Mouse (Mus musculus): ENCODE measurements around the gene Rad51ap1. TPM values are rescaled to one million over a fixed set of nuclear protein-coding genes. Genes with fewer than 3 reads are reported as not detected.

Gene Rad51ap1
- 10 to 100 TPM in 1 of 2 experiments, 1 to 10 TPM in 1; 8.4 to 11.0 TPM for polyA plus RNA-seq (2017; shearing (Covaris generic))

DNA sequence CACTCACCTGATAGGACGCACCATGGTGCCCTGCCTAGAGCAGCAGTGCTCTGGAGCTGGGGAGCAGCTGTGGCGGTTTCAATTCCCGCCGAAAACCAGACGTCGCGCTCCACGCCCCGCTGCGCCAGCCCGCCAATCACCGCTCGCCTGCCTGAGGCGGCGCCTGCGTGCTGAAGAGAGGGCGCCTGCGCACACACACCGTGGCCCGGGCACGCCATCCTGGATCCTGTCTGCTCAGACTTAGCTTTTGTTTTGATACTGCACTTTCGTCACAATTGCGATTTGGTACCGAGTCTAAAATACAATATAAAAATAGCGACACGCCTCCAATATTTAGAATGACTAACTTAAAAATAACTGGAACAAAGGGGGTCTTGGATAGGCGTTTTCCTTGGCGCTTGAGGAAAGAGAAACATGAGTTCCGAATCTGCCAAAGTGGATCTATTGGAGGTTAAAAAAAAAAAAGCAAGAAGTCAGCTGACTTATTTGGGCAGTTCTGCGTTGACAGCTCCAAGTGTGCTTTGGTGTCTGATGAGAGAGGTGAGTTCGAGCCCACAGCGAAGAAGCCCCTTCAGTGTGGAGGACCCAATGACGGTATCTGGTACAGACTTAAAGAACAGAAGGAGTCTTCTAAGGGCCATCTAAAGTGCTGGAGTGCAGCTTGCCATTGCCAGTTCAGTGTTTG lies at the start of gene Rad51ap1, which contains the start of gene D6Wsu163e:
Rad51ap1 (minus strand) TSS at position 101 of the 685 bp plus-strand sequence.
D6Wsu163e (plus strand) TSS at position 476 of the 685 bp plus-strand sequence.

DNA sequence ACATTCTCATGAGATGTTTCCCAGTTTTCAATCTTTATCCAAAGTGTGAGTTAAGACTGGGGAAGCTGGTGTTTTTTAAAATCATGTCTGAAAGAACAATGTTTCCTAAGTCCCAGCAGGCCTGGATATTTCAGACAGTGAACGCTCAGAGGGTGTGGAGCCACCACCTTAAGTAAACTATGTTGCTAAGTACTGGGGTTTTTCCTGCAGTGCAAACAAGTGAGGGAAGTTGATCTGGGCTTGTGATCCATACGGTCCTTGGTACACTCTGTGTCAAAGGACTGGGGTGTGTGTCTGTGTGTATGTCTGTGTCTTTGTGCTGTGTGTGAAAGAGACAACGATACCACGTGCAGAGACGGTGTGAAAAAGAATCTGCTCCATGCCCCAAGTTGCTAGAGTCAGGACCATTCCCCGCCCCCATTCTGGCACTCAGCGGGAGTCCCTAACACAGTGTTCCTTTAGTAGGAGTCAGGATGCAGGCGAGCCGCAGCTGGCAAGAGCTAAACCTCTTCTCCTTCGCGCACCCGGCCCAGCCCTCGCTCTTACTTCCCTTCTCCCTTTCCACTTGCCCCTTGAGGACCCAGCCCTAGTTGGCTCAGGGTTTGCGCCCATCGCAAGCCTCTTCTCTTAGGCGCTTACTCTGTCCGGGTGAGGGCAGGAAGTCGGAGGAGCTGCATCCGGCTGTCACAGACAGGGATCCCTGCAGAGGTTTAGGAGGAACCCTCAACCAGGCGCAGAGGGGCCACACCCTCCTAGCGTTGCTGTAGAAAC lies 18.1 kb downstream of the Rad51ap1 start, which contains the start of gene Dyrk4:
Dyrk4 (minus strand) TSS at position 729 of the 771 bp plus-strand sequence.

Other genes starting within 250 kb of the Rad51ap1 start
- not detected for gene Kcna6, start 198.9 kb downstream of the Rad51ap1 start, polyA plus RNA-seq (2017; shearing (Covaris generic))
- gene Ndufa9, start 90.5 kb downstream of the Rad51ap1 start, polyA plus RNA-seq (2017; shearing (Covaris generic)) = 100 to 1,000 TPM; 154 to 162 TPM
- gene Akap3, start 86.5 kb downstream of the Rad51ap1 start, polyA plus RNA-seq (2017; shearing (Covaris generic)) = under 1 TPM in 1 of 2 experiments, not detected in 1; 0.16 TPM
- under 1 TPM; 0.38 to 0.56 TPM for gene Dyrk4, start 17.7 kb downstream of the Rad51ap1 start, polyA plus RNA-seq (2017; shearing (Covaris generic))
- 1 to 10 TPM; 7.6 to 9.1 TPM for gene D6Wsu163e, start 375 bp upstream of the Rad51ap1 start, polyA plus RNA-seq (2017; shearing (Covaris generic))
- gene Fgf6, start 76.0 kb upstream of the Rad51ap1 start, polyA plus RNA-seq (2017; shearing (Covaris generic)) = under 1 TPM in 1 of 2 experiments, not detected in 1; 0.05 TPM
- under 1 TPM in 1 of 2 experiments, not detected in 1; 0.61 TPM for gene Fgf23, start 133.3 kb upstream of the Rad51ap1 start, polyA plus RNA-seq (2017; shearing (Covaris generic))
- 1 to 10 TPM; 5.3 to 8.8 TPM for gene Tigar, start 170.0 kb upstream of the Rad51ap1 start, polyA plus RNA-seq (2017; shearing (Covaris generic))
- gene Ccnd2, start 212.6 kb upstream of the Rad51ap1 start, polyA plus RNA-seq (2017; shearing (Covaris generic)) = 1,000 to 10,000 TPM; 1,322 to 1,335 TPM